Mouse (Mus musculus) C2C12 (cell line): ENCODE data around the gene Abhd12. TPM values are rescaled to one million over a fixed set of nuclear protein-coding genes. Genes with fewer than 3 reads are reported as not detected.

Experiments
- H3K27me3 ChIP-seq: one replicate; pipeline ENCODE4 v1.6.1; 2011; ENCODE audit not compliant: control insufficient read depth, insufficient read depth, insufficient read length
- H3K36me3 ChIP-seq: one replicate; pipeline ENCODE4 v1.6.1; 2011; ENCODE audit not compliant: control insufficient read depth, insufficient read depth
- H3K4me3 ChIP-seq: one replicate; pipeline ENCODE4 v1.5.1; 2011; ENCODE audit warnings: mild to moderate bottlenecking, control low read depth; ENCODE audit not compliant: poor library complexity, insufficient read depth, severe bottlenecking
- H3K79me2 ChIP-seq: one replicate; pipeline ENCODE4 v1.6.1; 2011; ENCODE audit not compliant: control insufficient read depth, insufficient read depth
- H3K79me3 ChIP-seq: one replicate; pipeline ENCODE4 v1.6.1; 2011; ENCODE audit warnings: low read depth, control low read depth
- H3ac ChIP-seq: one replicate; pipeline ENCODE3; 2011; ENCODE audit warnings: low read depth; ENCODE audit not compliant: control insufficient read depth, insufficient read length
- CEBPB ChIP-seq: IDR thresholded peaks from one replicate; pipeline ENCODE4 v1.6.1; 2011; ENCODE audit warnings: low read depth, mild to moderate bottlenecking, control low read depth, moderate library complexity
- CTCF ChIP-seq: IDR thresholded peaks from one replicate; pipeline ENCODE4 v1.5.1; 2011; ENCODE audit not compliant: control insufficient read depth, insufficient read depth, insufficient read length
- FOSL1 ChIP-seq: IDR thresholded peaks from one replicate; pipeline ENCODE4 v1.8.0; 2011; ENCODE audit warnings: mild to moderate bottlenecking, low read length; ENCODE audit not compliant: poor library complexity, insufficient read depth, severe bottlenecking
- MAX ChIP-seq: IDR thresholded peaks from one replicate; pipeline ENCODE4 v1.6.1; 2011; ENCODE audit warnings: mild to moderate bottlenecking, control low read depth
- MYOD1 ChIP-seq: IDR thresholded peaks from one replicate; pipeline ENCODE4 v1.6.1; 2011; ENCODE audit warnings: low read depth; ENCODE audit not compliant: control insufficient read depth, insufficient read length
- MYOG ChIP-seq: IDR thresholded peaks from one replicate; pipeline ENCODE4 v1.6.1; 2011; ENCODE audit not compliant: control insufficient read depth, insufficient read length; ENCODE audit errors: extremely low read depth
- USF1 ChIP-seq: IDR thresholded peaks from one replicate; pipeline ENCODE4 v1.6.1; 2011; ENCODE audit warnings: low read depth, mild to moderate bottlenecking, control low read depth, moderate library complexity
- polyA plus RNA-seq: library from polyadenylated mRNA; unstranded; fragments of >200 nt; fragmentation: generic; extraction: Trizol; gene quantifications from one replicate; pipeline ENCODE4 v1.2.1, GENCODE M21; 2012; ENCODE audit warnings: missing spikeins

Abhd12 gene
- polyA plus RNA-seq, 1 experiment, result 62.7 TPM

GRCm38 (mm10) chr2:150884779-150885110 is 19.8 kb downstream of the Abhd12 start:
- Histone ChIP-seq H3ac (no peak overlapping the region), H3K4me3 (no peak overlapping the region)

GRCm38 (mm10) chr2:150884075-150884778 is 20.3 kb downstream of the Abhd12 start:
- Histone ChIP-seq H3K4me3 (no peak overlapping the region), H3K79me3 (peaks cover 4% of the 10 kb centered on the region), H3K36me3 (no peaks in the 10 kb centered on the region), H3K27me3 (no peaks in the 10 kb centered on the region), H3ac (no peak overlapping the region), H3K79me2 (peaks cover 33% of the 10 kb centered on the region)
- no peak for TF ChIP-seq CTCF
- TF ChIP-seq CEBPB, result no peak
- TF ChIP-seq MYOD1, result no peak
- no peak for TF ChIP-seq USF1
- no peak for TF ChIP-seq MAX
- no peak for TF ChIP-seq FOSL1
- TF ChIP-seq MYOG, result no peak

More at GRCm38 (mm10) chr2:150884779-150885110, 19.8 kb downstream of the Abhd12 start:
- Histone ChIP-seq H3K79me2 (peaks cover 33% of the 10 kb centered on the region), H3K36me3 (no peaks in the 10 kb centered on the region), H3K27me3 (no peaks in the 10 kb centered on the region), H3K79me3 (peaks cover 4% of the 10 kb centered on the region)
- no peak for TF ChIP-seq FOSL1
- TF ChIP-seq MAX, result no peak
- TF ChIP-seq MYOD1, result no peak
- TF ChIP-seq CEBPB, result no peak
- TF ChIP-seq CTCF, result no peak
- no peak for TF ChIP-seq MYOG
- TF ChIP-seq USF1, result no peak

DNA sequence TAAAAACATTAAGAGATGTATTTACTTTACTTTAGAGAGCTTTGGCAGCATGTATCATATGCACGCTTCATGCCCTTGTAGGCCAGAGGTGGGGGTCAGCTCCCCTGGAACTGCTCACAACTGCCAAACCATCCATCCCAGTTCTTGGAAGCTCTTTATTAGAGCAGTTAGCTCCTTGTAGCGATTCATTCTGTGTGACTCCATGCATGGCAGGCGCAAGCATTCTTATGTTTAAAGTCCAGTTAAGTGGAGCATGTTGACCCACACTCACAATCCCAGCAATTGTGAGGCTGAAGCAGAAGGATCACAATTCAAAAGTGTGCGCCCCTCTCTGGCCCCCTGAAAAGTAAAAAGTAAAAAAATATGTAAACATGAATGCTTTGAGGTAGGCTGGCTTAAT is 27.0 kb downstream of the Abhd12 start:
- Histone ChIP-seq H3K79me3 (peaks cover 4% of the 10 kb centered on the region), H3K79me2 (peaks cover 7% of the 10 kb centered on the region), H3K36me3 (no peaks in the 10 kb centered on the region), H3K27me3 (no peaks in the 10 kb centered on the region), H3ac (no peak overlapping the region), H3K4me3 (no peak overlapping the region)
- TF ChIP-seq CTCF, result no peak
- TF ChIP-seq MYOG, result no peak
- no peak for TF ChIP-seq MAX
- TF ChIP-seq FOSL1, result no peak
- TF ChIP-seq CEBPB, result no peak
- no peak for TF ChIP-seq USF1
- no peak for TF ChIP-seq MYOD1

- Histone ChIP-seq H3K4me3 (no peak overlapping the region), H3ac (no peak overlapping the region), H3K79me3 (peaks cover 5% of the 10 kb centered on the region), H3K27me3 (no peaks in the 10 kb centered on the region), H3K36me3 (no peaks in the 10 kb centered on the region), H3K79me2 (no peaks in the 10 kb centered on the region)
- TF ChIP-seq MYOD1 (no peak), MYOG (no peak), MAX (no peak), CEBPB (peak; percentile 29)
Measured at GRCm38 (mm10) chr2:150875226-150875625, 29.3 kb downstream of the Abhd12 start.

GRCm38 (mm10) chr2:150874508-150874907 is 30.0 kb downstream of the Abhd12 start:
- Histone ChIP-seq H3K79me3 (peaks cover 5% of the 10 kb centered on the region), H3K4me3 (no peak overlapping the region), H3K27me3 (no peaks in the 10 kb centered on the region), H3K36me3 (no peaks in the 10 kb centered on the region), H3K79me2 (no peaks in the 10 kb centered on the region), H3ac (no peak overlapping the region)
- TF ChIP-seq CEBPB (no peak), MYOD1 (no peak)

DNA sequence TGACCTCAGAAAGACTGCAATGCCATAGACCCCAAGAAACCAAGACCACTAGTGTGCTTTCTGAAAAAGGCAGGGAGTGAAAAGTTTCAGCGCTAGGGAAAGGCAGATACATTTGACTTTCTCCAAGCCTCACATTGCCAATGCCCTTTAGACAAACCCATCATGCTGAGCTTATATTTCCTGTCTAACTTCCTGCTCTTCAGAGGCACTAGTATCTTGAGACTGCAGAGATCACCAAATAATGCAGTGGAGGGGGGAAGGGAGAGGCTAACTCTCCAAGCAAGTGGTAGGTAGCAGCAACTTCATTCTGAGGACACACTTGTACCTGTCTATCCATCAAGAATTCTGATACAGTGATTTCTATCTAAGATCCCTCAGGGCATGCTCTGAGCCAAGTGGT is 35.1 kb downstream of the Abhd12 start:
- TF ChIP-seq MAX (no peak), FOSL1 (no peak), CTCF (no peak), CEBPB (no peak), MYOD1 (no peak), USF1 (no peak), MYOG (no peak)
- Histone ChIP-seq H3K4me3 (no peak overlapping the region), H3ac (no peak overlapping the region), H3K36me3 (no peaks in the 10 kb centered on the region), H3K27me3 (no peaks in the 10 kb centered on the region), H3K79me2 (peaks cover 8% of the 10 kb centered on the region), H3K79me3 (peaks cover 3% of the 10 kb centered on the region)
